Mouse (Mus musculus) retina, postnatal 1 day (tissue): ENCODE data around the gene Carmil2.
A peak's percentile ranks its signal among the peaks of the same experiment; 100 is the strongest.

ENCODE experiments used
- DNase-seq: peaks from one replicate; pipeline ENCODE4 v3.0.0-alpha.2; 2012

Carmil2 gene

DNA sequence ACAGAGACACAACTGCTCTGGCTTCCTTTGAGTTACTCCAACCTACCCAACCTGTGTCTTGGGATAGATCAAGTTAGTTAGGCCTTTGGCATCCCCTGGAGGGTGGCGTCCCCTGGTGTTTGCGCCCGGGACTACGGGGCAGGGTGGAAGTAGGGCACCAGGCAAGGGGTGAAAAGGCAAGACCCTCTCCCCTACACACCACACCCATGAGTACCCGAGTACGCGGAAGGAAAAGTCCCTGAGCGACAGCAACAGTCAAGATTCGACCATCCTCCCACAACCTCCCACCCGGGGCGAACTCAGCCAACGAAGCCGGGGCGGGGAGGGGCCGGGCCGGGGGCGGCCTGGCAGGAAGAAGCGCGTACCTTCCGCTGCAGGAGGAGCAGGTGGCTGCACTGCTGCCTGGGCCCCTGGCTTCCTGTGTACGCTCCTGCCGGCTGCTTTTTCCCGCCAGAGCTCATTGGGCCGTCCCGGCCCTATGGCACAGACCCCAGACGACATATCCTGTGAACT is at the start of gene Carmil2:
Carmil2 (plus strand) TSS at position 479 of the 513 bp plus-strand sequence.
- DNase-seq = peak; percentile 64

GRCm38 (mm10) chr8:105636963-105637510 is 49.0 kb upstream of the Carmil2 start, which contains the start of gene Agrp:
Agrp (minus strand) TSS chr8:105637393.
- no peak for DNase-seq

- peak; percentile 41 for DNase-seq
These were observed 48.5 kb upstream of the Carmil2 start for GRCm38 (mm10) chr8:105637601-105638041.

DNA sequence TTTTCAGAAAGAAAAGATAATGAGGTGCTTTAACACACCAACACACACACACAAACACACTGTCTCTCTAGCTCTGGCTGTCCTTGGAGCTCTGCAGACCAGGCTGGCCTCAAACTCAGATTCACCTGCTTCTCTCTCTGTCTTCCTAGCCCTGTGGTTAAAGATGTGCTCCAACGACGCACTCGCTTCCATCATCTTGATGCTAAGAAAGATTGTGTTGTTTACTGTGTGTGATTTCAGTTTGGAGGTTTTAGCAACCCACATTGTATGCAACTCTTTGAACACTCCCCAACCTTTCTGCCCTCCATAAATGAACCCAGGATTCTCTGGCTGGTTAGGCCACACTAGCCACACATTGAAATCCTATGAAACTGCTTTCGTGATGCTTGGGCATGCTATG is 47.6 kb upstream of the Carmil2 start:
- no peak for DNase-seq

DNA sequence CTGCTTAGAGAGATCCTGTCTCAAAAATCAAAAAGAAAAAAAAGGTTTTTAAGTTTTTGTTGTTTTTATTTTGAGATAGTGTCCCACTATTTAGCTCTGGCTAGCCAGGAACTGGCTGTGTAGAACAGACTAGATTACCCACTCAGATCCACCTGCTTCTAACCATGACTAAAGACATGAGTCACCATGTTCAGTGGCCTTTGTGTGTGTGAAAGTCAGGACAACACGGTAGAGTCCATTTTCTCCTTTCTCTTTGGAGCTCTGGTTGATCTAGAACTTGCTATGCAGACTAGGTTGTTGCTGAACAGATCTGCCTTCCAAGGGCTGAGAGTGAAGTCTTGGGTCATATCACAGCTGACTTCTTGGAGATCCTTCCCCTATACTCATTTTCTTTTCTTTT is 46.2 kb upstream of the Carmil2 start:
- no peak for DNase-seq

DNA sequence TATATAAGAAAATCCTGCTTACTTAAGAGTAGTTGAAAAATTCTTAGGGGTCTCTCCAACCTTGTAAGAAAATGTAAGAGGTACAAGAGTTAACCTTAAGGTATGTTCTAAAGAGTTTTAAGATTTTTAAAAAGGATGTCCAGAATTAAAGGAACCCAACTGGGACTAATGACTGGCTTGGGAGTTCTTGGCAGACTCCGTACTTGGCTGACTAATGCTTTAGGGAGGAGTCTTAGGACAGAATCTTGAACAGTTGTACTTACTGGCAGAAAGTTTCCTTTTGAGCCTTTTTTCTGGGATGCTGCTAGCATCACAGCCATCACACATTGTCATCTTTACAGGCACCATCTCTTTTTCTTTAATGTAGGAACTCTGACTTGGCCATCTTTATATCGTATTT is 45.6 kb upstream of the Carmil2 start:
- DNase-seq = no peak

GRCm38 (mm10) chr8:105645205-105645604 is 40.9 kb upstream of the Carmil2 start:
- no peak for DNase-seq

- no peak for DNase-seq
These were observed 37.1 kb upstream of the Carmil2 start for GRCm38 (mm10) chr8:105648929-105649328.

DNA sequence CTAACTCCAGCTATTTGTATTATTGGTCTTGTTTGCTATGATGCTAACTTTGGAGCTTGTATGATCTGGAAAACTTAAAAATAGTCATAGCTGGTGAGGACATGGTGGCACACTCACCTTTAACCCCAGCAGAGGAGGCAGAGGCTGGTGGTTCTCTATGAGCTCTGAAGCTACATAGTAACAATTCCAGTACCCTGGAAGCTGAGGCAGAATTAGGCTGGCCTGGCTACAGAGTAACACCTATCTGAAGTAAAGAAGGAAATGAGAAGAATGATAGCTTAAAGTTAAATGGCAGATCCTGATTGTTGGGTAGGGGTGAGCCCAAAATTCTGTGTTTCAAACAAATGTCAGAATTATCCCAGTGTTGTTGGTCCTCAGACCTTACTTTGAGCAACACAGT is 28.4 kb upstream of the Carmil2 start:
- DNase-seq = no peak

DNA sequence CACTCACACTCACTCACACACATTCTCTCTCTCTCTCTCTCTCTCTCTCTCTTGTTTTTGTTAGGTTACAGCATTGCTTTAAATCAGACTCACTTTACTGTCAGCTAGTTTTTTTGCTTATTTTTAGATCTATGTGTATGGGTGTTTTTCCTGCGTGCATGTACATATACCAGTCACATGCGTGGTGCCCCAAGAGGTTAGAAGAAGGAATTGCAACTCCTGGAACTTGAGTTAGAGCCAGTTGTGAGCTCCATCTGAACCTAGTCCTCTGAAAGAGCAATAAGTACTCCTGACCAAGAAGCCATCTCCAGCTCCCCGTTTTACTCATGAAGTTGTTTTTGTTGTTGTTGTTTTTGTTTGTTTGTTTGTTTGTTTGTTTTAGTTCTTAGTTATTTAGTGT is 24.9 kb upstream of the Carmil2 start:
- peak; percentile 58 for DNase-seq

DNA sequence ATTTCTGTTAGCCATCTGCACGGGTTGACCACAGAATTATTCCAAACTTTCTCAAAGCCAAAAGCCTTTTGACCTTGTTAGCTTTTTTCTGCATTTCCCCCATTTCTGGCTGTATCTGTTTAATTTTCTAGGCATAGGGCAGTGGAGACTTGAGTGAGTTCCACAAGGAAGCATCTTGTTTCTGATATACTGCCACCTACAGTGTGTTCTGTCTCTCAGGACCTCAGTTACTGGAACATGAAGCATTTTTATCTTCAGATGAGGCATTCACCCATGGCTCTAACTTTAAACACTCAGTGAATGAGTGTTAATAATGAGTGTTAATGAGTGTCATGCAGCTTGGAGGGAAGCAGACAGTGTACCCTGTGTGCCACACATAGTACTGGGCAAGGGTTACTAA is 8.2 kb upstream of the Carmil2 start:
- no peak for DNase-seq

GRCm38 (mm10) chr8:105685325-105685724 is 749 bp upstream of the Carmil2 start:
- DNase-seq = no peak

DNA sequence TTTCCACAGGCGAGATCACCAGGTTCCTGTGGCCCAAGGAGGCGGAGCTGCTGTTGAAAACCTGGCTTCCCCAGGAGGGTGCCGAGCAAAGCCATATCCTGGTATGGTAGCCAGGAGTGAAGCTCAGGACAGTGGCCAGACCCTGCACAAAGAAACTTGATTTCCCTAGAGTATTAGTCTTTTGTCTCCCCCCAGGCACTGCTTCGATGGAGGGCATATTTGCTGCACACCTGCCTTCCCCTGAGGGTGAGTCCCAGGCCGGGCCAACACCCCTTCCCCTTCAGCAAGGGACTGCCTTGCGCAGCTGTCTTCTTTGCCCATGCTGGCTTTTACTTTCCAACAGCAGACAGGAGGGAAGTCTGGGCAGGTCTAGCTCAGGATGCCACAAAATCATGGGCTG is 477 bp downstream of the Carmil2 start:
- no peak for DNase-seq

DNA sequence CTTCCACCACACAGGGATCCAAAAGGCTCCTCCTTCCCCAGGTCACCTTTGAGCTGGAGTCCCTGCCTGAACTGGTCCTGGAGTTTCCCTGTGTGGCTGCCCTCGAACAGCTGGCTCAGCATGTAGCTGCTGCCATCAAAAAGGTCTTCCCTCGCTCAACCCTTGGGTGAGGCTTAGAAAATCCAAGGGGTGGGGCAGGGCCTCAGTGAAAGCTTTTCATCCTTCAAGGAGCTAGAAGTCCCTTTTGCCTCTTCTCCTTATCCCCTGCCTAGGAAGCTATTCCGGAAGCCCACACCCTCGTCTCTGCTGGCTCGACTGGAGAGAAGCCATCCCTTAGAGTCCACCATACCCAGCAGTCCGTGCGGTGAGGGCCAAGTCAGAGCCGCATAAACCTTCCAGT is 1.4 kb downstream of the Carmil2 start:
- no peak for DNase-seq

- DNase-seq = no peak
These were observed 2.2 kb downstream of the Carmil2 start for GRCm38 (mm10) chr8:105688242-105688752.

DNA sequence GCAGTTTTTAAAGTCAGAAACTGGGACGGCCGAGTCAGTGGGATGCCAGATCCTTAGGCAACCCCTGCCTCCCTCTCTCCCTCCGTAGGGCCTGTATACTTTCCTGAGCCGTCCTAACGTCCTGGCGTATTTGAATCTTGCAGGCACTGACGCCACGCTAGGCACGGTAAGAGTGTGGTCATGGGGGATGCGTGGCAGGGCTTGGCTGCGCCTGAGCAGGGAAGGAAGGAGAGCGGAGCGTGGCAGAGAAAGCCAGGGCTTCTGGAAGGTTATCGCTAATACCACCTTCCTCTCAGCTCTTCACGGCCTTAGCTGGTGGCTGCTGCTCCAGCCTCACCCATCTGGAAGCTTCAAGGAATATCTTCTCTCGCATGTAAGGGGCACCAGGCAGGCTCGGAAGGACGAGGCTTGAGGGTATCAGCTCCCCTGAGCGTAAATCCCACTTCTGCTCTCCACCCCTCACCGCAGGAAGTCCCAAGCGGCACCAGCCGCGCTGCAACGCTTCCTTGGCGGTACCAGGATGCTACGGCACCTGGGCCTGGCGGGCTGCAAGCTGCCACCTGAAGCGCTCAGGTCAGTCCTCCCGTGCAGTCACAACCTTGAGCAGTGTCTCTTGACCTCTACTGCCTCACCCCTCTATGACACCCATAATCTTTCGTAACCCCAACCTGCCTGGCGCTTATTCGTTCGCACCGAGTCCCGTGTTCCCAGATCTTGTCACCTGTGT is 3.3 kb downstream of the Carmil2 start:
- no peak for DNase-seq

- no peak for DNase-seq
These were observed 3.9 kb downstream of the Carmil2 start for GRCm38 (mm10) chr8:105689983-105690360.

DNA sequence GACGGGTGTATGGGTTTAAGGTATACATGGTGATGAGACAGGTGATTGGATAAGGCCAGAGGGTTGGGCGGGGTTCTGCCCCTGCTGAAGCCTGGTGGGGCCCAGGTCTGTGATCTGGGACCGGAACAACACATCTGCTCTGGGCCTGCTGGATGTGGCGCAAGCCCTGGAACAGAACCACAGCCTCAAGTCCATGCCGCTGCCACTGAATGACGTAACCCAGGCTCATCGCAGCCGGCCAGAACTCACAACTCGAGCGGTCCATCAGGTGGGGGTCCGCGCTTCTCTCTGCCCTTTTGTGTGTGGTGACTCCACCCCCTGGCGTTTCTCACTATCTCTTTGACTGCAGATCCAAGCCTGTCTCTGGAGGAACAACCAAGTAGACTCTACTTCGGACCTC is 4.9 kb downstream of the Carmil2 start:
- DNase-seq = no peak

DNA sequence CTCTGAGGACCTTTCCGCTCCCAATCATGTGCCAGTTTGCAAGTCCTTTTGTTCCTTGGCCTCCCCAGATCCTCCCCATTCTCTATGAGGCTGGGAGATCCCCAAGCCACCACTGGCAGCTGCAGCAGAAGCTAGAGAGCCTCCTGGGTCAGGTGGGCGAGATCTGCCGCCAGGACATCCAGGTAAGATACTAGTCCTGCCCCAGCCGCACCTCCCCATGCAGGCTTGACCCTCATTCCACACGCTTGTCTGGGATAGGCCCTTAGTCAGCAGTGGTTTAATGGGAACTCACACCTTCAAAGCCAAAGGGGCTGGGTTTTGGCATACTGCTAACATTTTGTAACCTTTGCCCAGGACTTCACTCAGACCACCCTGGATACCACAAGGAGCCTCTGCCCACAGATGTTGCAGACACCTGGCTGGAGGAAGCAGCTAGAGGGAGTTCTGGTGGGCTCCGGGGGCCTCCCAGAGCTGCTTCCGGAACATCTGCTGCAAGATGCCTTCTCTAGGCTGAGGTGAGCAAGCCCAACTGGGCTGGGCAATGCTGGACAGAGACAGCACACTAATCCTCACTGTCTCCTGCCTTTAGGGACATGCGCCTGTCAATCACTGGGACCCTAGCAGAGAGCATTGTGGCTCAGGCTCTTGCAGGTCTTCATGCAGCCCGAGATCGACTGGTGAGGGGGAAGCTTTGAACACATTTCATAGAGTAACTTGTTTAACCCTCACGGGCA is 6.5 kb downstream of the Carmil2 start:
- no peak for DNase-seq

DNA sequence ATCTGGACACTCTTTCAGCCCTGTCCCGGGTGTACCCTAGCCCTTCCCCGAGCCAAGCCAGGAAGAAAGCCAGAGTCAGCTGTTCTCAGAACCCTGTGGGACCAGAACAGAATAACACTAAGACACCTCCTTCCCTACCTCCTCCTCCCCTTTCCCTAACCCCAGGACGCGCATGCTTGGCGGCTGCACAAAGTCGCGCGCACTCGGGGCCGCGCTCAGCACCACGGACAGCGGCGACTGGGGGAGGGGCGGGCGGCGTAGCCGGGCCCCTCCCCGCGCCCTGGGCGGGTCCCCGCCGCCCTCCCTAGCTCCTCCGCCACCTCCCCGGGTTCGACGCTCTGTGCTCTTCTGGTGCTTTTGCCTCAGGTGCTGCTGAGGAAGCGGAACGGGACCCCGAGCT is 7.6 kb downstream of the Carmil2 start:
- peak; percentile 82 for DNase-seq

DNA sequence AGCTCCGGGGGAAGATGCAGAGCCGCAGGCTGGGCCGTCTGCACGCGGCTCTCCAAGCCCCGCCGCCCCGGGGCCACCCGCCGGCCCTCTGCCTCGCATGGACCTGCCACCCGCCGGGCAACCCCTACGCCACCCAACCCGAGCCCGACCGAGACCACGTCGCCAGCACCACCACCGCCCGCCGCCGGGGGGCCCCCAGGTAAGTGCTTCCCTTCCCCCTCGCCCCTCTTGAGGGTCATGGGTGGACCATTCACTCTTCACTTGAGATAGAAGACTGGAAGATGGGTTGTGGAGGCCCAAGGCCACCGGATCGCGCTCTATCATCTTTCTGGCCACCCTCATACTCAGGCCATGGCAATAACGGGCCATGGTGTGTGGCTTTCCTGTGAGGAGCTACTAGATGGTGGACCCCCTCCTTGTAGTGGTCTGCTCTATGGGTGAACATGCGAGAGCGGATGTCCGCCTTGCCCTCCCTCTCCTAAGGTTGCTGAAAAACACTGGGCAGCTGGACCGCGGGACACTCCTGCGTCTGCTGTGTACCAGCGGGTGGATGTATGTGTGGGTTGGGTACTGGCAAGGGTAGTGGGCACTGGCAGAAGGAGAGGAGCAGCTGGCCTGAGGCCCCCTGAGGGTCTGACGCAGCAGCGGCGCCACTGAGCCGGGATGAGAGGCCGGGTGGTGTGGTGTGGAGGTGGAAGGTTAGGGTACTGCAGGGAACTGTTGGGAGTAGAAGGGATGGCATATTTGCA is 8.2 kb downstream of the Carmil2 start:
- DNase-seq = peak; percentile 69

DNA sequence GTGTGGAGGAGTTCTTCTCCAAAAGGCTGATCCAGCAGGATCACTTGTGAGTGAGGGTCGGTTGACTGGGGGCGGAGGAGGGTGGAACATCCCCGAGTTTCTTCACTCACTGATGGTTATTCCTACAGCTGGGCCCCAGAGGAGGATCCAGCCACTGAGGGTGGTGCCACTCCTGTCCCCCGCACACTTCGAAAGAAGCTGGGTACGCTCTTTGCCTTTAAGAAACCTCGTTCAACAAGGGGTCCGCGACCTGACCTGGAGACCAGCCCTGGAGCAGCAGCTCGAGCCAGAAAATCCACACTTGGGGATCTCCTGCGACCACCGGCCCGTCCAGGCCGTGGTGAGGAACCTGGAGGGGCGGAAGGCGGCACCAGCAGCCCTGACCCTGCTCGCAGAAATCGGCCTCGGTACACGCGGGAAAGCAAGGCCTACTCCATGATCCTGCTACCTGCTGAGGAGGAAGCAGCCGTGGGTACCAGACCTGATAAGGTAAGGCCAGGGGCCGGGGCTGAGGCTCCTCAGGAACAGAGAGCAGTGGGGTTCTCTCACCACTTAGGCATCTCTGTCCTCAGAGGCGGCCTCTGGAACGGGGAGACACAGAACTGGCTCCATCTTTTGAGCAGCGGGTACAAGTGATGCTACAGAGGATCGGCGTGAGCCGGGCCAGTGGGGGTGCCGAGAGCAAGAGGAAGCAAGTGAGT is 9.2 kb downstream of the Carmil2 start:
- DNase-seq = no peak
